Mouse (Mus musculus): ENCODE measurements around the gene Ankrd28. TPM values are rescaled to one million over a fixed set of nuclear protein-coding genes. Genes with fewer than 3 reads are reported as not detected.

Gene Ankrd28
- polyA plus RNA-seq, 1 experiment from 2014 or later = 11.9 TPM

DNA sequence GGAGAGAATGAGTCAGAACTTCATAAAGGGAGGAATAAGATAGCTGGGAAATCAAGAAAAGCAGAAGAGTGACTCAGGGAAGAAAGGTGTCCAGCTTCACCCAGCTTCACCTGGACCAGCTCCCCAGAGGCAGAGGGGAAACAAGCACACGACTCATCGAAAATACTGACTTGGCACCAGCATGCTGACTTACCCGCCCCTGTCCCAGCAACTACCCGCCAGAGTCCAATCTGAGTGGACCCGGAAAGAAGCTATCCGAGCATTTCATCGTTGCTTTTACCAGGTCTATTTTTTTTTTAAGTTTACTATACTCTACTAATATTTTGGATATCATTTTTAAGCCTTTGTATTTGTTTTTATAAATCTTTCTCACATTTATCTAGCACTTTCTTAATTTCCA lies 29.5 kb downstream of the Ankrd28 start:
- Histone ChIP-seq H3K9ac (ENCODE audit: low read depth, low read length) (no peak overlapping the region), H3K4me2 (ENCODE audit: low read depth, low read length) (no peak overlapping the region), H3K4me1 (ENCODE audit: control insufficient read depth, insufficient read depth, low read length) (peaks cover 7% of the 10 kb centered on the region; the same call in 1 of the 2 replicates), H3K27me3 (replicated peaks; ENCODE audit: control insufficient read depth, insufficient read depth, low read length) (no peaks in the 10 kb centered on the region), H3K36me3 (ENCODE audit: control insufficient read depth, insufficient read depth, low read length) (no peaks in the 10 kb centered on the region), H3K9me3 (ENCODE audit: control insufficient read depth, low read length) (no peaks in the 10 kb centered on the region), H3K4me3 (ENCODE audit: low read depth, low read length) (no peak overlapping the region), H3K27ac (replicated peaks; ENCODE audit: low read depth, low read length) (no peak overlapping the region)
- 78% methylated on average over 7 of the region's 7 CpGs for WGBS
- DNase-seq (ENCODE audit: low spot score) (no peak), ATAC-seq (ENCODE audit: low read depth) (no peak)

DNA sequence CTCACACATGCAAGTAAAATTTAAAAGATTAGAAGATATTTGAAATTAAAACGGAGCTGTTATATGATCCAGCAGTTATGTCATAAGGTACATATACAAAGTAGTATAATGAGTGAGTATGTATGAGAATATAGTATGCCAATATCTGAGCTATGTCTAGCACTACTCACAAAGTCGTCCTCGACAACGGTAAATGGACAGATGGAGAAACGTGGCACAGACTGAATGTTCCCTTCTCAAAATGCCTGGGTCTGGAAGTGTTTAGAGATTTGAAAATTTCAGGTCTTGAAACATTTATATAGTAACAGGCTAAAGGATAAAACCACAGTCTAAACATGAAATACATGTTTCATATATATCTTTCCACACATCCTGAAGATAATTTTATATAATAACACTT lies 30.0 kb downstream of the Ankrd28 start:
- H3K27me3 ChIP-seq (replicated peaks; ENCODE audit: control insufficient read depth, insufficient read depth, low read length) = no peaks in the 10 kb centered on the region
- H3K4me2 ChIP-seq (ENCODE audit: low read depth, low read length) = no peak overlapping the region
- H3K4me1 ChIP-seq (ENCODE audit: control insufficient read depth, insufficient read depth, low read length) = peaks cover 7% of the 10 kb centered on the region; the same call in 1 of the 2 replicates
- DNase-seq (ENCODE audit: low spot score) (no peak), ATAC-seq (ENCODE audit: low read depth) (no peak)
- no peak overlapping the region for H3K4me3 ChIP-seq (ENCODE audit: low read depth, low read length)
- WGBS = 63% methylated on average over 5 of the region's 5 CpGs
- no peak overlapping the region for H3K27ac ChIP-seq (replicated peaks; ENCODE audit: low read depth, low read length)
- no peak overlapping the region for H3K9ac ChIP-seq (ENCODE audit: low read depth, low read length)
- no peaks in the 10 kb centered on the region for H3K36me3 ChIP-seq (ENCODE audit: control insufficient read depth, insufficient read depth, low read length)
- no peaks in the 10 kb centered on the region for H3K9me3 ChIP-seq (ENCODE audit: control insufficient read depth, low read length)

DNA sequence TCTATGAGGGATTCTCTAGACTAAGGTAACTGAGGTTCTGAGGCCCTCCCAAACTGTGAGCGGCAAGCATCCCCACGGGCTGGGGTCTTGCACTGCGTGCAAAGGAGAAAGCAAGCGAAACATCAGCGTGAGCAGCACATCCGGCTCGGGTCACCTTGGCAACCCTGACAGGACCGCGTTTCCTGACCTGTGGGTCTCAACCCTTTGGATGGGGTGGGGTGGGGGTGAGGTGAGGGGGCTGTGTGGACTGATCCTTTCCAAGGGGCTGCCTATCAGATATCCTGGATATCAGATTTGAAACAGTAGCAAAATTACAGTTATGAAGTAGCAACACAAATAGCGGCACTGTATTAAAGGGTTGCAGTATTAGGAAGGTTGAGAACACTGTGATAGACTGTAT lies 31.5 kb downstream of the Ankrd28 start:
- ATAC-seq (ENCODE audit: low read depth) (no peak), DNase-seq (ENCODE audit: low spot score) (no peak)
- 54% methylated on average over 10 of the region's 10 CpGs for WGBS
- no peak overlapping the region for H3K9ac ChIP-seq (ENCODE audit: low read depth, low read length)
- H3K4me2 ChIP-seq (ENCODE audit: low read depth, low read length) = no peak overlapping the region
- H3K9me3 ChIP-seq (ENCODE audit: control insufficient read depth, low read length) = no peaks in the 10 kb centered on the region
- no peaks in the 10 kb centered on the region for H3K27me3 ChIP-seq (replicated peaks; ENCODE audit: control insufficient read depth, insufficient read depth, low read length)
- no peak overlapping the region for H3K27ac ChIP-seq (replicated peaks; ENCODE audit: low read depth, low read length)
- H3K4me3 ChIP-seq (ENCODE audit: low read depth, low read length) = no peak overlapping the region
- H3K4me1 ChIP-seq (ENCODE audit: control insufficient read depth, insufficient read depth, low read length) = peaks cover 7% of the 10 kb centered on the region; the same call in 1 of the 2 replicates
- H3K36me3 ChIP-seq (ENCODE audit: control insufficient read depth, insufficient read depth, low read length) = no peaks in the 10 kb centered on the region

DNA sequence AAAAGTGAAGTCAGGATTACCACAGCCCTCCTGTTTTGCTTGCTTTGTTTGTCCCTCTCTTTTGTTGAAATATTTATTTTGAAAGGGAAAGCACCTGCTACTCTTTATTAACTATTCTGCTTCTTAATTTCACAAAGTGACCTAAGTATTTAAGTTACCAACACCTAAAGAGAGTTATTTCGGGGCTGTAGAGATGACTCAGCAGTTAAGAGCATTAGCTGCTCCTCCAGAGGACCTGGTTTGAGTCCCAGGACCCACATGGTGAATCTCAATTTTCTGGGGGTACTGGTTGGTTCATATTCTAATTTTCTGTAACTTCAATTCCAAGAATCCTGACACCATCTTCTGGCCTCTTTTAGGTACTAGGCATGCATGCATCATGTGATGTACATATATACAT lies 34.9 kb downstream of the Ankrd28 start:
- H3K9me3 ChIP-seq (ENCODE audit: control insufficient read depth, low read length) = no peaks in the 10 kb centered on the region
- no peaks in the 10 kb centered on the region for H3K36me3 ChIP-seq (ENCODE audit: control insufficient read depth, insufficient read depth, low read length)
- ATAC-seq (ENCODE audit: low read depth) = no peak
- H3K9ac ChIP-seq (ENCODE audit: low read depth, low read length) = no peak overlapping the region
- H3K4me3 ChIP-seq (ENCODE audit: low read depth, low read length) = no peak overlapping the region
- DNase-seq (ENCODE audit: low spot score) = no peak
- peaks cover 7% of the 10 kb centered on the region; the same call in 1 of the 2 replicates for H3K4me1 ChIP-seq (ENCODE audit: control insufficient read depth, insufficient read depth, low read length)
- no peaks in the 10 kb centered on the region for H3K27me3 ChIP-seq (replicated peaks; ENCODE audit: control insufficient read depth, insufficient read depth, low read length)
- no peak overlapping the region for H3K27ac ChIP-seq (replicated peaks; ENCODE audit: low read depth, low read length)
- WGBS = 55% methylated on average over 1 of the region's 1 CpGs
- no peak overlapping the region for H3K4me2 ChIP-seq (ENCODE audit: low read depth, low read length)

DNA sequence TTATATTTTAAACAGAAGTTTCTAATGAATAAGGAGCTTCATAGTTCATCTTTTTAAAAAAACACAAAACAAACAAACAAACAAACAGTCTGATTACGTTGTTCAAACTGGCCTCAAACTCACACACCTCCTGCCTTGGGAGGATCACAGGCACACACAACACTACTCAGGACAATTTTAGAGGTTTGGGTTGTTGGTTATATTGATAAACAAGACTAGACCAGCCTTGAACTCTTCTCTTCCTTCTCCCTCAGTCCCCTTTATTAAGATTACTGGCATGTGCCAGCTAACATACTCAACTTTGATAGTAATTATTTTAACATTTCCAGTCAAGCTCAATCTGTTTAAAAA lies 35.7 kb downstream of the Ankrd28 start:
- 32% methylated on average over 1 of the region's 1 CpGs for WGBS
- Histone ChIP-seq H3K4me1 (ENCODE audit: control insufficient read depth, insufficient read depth, low read length) (peaks cover 7% of the 10 kb centered on the region), H3K4me3 (ENCODE audit: low read depth, low read length) (no peak overlapping the region), H3K9ac (ENCODE audit: low read depth, low read length) (no peak overlapping the region), H3K36me3 (ENCODE audit: control insufficient read depth, insufficient read depth, low read length) (no peaks in the 10 kb centered on the region), H3K27me3 (replicated peaks; ENCODE audit: control insufficient read depth, insufficient read depth, low read length) (no peaks in the 10 kb centered on the region), H3K27ac (replicated peaks; ENCODE audit: low read depth, low read length) (no peak overlapping the region), H3K4me2 (ENCODE audit: low read depth, low read length) (no peak overlapping the region), H3K9me3 (ENCODE audit: control insufficient read depth, low read length) (no peaks in the 10 kb centered on the region)
- ATAC-seq (ENCODE audit: low read depth) (no peak), DNase-seq (ENCODE audit: low spot score) (no peak)

DNA sequence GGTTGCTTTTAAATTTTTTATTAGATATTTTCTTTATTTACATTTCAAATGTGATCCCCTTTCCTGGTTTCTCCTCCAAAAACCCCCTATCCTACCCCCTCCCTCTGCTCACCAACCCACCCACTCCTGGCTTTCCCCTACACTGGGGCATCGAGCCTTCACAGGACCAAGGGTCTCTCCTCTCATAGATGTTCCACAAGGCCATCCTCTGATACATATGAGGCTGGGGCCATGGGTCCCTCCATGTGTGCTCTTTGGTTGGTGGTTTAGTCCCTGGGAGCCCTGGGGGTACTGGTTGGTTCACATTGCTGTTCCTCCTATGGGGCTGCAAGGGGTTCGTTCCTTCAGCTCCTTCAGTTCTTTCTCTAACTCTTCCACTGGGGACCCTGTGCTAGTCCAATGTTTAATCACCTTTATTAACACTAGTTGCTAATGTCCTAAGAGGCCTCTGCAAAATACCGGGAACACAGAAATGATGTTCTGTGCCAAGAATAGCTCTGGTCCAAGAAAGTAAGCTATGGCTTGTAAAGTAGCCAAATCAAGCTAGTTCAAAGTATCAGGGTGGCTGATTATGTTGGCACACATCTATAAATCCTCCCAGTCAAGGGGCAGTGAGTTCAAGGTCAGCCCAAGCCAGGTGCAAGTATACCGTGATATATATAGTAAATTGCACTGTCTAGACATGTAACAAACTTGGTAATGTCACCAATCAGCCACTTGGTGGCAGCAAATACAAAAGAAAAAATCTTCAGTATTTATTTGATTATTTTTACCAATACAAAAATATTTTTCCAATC lies 36.3 kb downstream of the Ankrd28 start:
- Histone ChIP-seq H3K27me3 (replicated peaks; ENCODE audit: control insufficient read depth, insufficient read depth, low read length) (no peaks in the 10 kb centered on the region), H3K4me2 (ENCODE audit: low read depth, low read length) (no peak overlapping the region), H3K9ac (ENCODE audit: low read depth, low read length) (no peak overlapping the region), H3K36me3 (ENCODE audit: control insufficient read depth, insufficient read depth, low read length) (no peaks in the 10 kb centered on the region), H3K4me1 (ENCODE audit: control insufficient read depth, insufficient read depth, low read length) (peaks cover 5% of the 10 kb centered on the region), H3K27ac (replicated peaks; ENCODE audit: low read depth, low read length) (no peak overlapping the region), H3K4me3 (ENCODE audit: low read depth, low read length) (no peak overlapping the region), H3K9me3 (ENCODE audit: control insufficient read depth, low read length) (no peaks in the 10 kb centered on the region)
- DNase-seq (ENCODE audit: low spot score) (peak; percentile 19), ATAC-seq (ENCODE audit: low read depth) (peak; percentile 85)
- 62% methylated on average over 4 of the region's 4 CpGs for WGBS

DNA sequence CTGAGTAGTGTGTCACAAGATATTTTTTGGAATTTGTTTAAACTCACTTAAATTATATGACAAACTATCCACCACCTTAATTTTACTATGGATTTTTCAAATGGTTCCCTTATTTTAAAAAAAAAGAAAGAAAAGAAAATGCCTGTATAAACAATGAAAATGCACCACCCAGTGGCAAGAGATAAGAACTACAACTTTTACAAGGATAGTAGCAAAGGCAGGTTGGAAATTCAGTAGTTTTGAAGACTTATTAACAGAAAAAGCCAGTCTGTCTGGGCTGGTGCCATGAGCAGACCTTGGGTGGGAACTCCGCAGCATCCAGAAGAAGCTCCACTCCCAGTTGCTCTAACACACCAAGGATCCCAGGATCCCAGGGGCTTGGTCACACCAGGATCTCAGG lies 39.7 kb downstream of the Ankrd28 start:
- Histone ChIP-seq H3K36me3 (ENCODE audit: control insufficient read depth, insufficient read depth, low read length) (no peaks in the 10 kb centered on the region), H3K9ac (ENCODE audit: low read depth, low read length) (no peak overlapping the region), H3K4me2 (ENCODE audit: low read depth, low read length) (no peak overlapping the region), H3K4me1 (ENCODE audit: control insufficient read depth, insufficient read depth, low read length) (no peaks in the 10 kb centered on the region; the same call in 1 of the 2 replicates), H3K27ac (replicated peaks; ENCODE audit: low read depth, low read length) (no peak overlapping the region), H3K4me3 (ENCODE audit: low read depth, low read length) (no peak overlapping the region), H3K27me3 (replicated peaks; ENCODE audit: control insufficient read depth, insufficient read depth, low read length) (no peaks in the 10 kb centered on the region), H3K9me3 (ENCODE audit: control insufficient read depth, low read length) (no peaks in the 10 kb centered on the region)
- ATAC-seq (ENCODE audit: low read depth) (no peak), DNase-seq (ENCODE audit: low spot score) (peak; percentile 62)
- 65% methylated on average over 1 of the region's 1 CpGs for WGBS

DNA sequence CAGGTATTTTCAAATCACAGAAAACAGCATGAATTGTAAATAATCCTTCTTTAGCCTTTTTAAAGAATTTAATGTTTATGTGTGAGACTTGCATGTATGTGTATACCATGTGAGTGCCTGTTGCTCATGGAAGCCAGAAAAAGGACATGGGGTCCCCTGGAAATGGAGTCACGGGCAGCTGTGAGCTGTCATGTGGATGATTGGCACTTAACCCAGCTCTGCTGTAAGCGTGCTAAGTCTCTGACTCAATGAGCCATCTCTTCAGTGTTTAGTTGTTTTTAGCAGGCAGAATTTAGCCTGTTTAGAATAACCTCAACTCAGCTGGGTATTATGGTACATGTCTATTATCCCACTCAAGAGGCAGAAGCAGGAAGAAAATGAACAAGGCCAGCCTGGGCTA lies 43.5 kb downstream of the Ankrd28 start:
- peak; percentile 37; the same call in 1 of the 2 replicates for ATAC-seq (ENCODE audit: low read depth)
- H3K27ac ChIP-seq (replicated peaks; ENCODE audit: low read depth, low read length) = no peak overlapping the region; the same call in 1 of the 2 replicates
- 46% methylated on average over 2 of the region's 2 CpGs for WGBS

DNA sequence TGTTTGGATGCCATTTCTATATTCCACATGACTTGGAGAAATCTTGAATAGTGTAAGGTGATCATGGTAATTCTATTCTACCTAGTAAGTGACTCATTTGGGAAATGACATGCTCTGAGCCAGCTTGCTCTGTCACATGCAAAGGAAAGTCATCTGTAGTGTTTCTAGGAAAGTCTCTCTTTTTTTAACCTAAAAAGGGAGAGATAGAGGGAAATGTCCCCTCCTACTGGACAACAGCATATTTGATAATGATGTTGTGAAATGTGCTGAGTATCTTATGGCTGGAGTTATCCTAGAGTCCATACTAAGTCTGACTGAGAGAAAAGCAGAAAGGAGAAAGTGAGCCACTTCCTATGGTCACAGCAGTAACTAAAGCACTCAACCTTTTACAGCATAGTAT lies 44.8 kb downstream of the Ankrd28 start:
- Histone ChIP-seq H3K27me3 (replicated peaks; ENCODE audit: control insufficient read depth, insufficient read depth, low read length) (no peaks in the 10 kb centered on the region), H3K27ac (replicated peaks; ENCODE audit: low read depth, low read length) (no peak overlapping the region), H3K9ac (ENCODE audit: low read depth, low read length) (no peak overlapping the region), H3K4me3 (ENCODE audit: low read depth, low read length) (no peak overlapping the region), H3K36me3 (ENCODE audit: control insufficient read depth, insufficient read depth, low read length) (no peaks in the 10 kb centered on the region), H3K4me2 (ENCODE audit: low read depth, low read length) (no peak overlapping the region), H3K4me1 (ENCODE audit: control insufficient read depth, insufficient read depth, low read length) (peaks cover 13% of the 10 kb centered on the region), H3K9me3 (ENCODE audit: control insufficient read depth, low read length) (no peaks in the 10 kb centered on the region)
- DNase-seq (ENCODE audit: low spot score) = no peak
- no peak for ATAC-seq (ENCODE audit: low read depth)

More for the DNA sequence above, 43.5 kb downstream of the Ankrd28 start:
- H3K4me3 ChIP-seq (ENCODE audit: low read depth, low read length) = no peak overlapping the region
- H3K36me3 ChIP-seq (ENCODE audit: control insufficient read depth, insufficient read depth, low read length) = no peaks in the 10 kb centered on the region
- no peaks in the 10 kb centered on the region for H3K9me3 ChIP-seq (ENCODE audit: control insufficient read depth, low read length)
- H3K4me1 ChIP-seq (ENCODE audit: control insufficient read depth, insufficient read depth, low read length) = peaks cover 6% of the 10 kb centered on the region
- no peak overlapping the region for H3K9ac ChIP-seq (ENCODE audit: low read depth, low read length)
- H3K27me3 ChIP-seq (replicated peaks; ENCODE audit: control insufficient read depth, insufficient read depth, low read length) = no peaks in the 10 kb centered on the region
- peak; percentile 28 for DNase-seq (ENCODE audit: low spot score)
- H3K4me2 ChIP-seq (ENCODE audit: low read depth, low read length) = no peak overlapping the region
